Comparison of ENCODE assay signal across 11 mouse cellular contexts in genomic region chr19:47174515-47174914, GRCm38 (mm10). TPM values are rescaled to one million over a fixed set of nuclear protein-coding genes. Genes with fewer than 3 reads are reported as not detected.
A peak's percentile ranks its signal among the peaks of the same experiment; 100 is the strongest.
DNase-seq lines count a peak whose midpoint lies in the region; ATAC-seq and TF ChIP-seq lines count a peak whose summit lies in the region.
"Had no signal": no experiment of that assay in that cellular context is flagged by ENCODE, and none has a peak within 500 bp of the region (broad histone marks: within the 10 kb centered on the region; RNA-seq: fewer than 3 reads in every experiment).

No protein-coding gene starts in this region.

- H3K9ac ChIP-seq in embryonic facial prominence, embryonic 11.5 days (replicated peaks; ENCODE audit: low read length): no peak overlapping the region
- no peak overlapping the region for H3K9ac ChIP-seq in midbrain, embryonic 14.5 days (replicated peaks; ENCODE audit: low read length)
- H3K9ac ChIP-seq: limb, embryonic 12.5 days had no signal

- H3K4me2 ChIP-seq in embryonic facial prominence, embryonic 11.5 days (ENCODE audit: low read depth, low read length): no peak overlapping the region
- no peak overlapping the region for H3K4me2 ChIP-seq in midbrain, embryonic 14.5 days (ENCODE audit: low read length)
- H3K4me2 ChIP-seq: limb, embryonic 12.5 days had no signal

- DNase-seq in embryonic facial prominence, embryonic 11.5 days (ENCODE audit: low spot score): peak; percentile 47
- no peak for DNase-seq in embryonic facial prominence, embryonic 10.5 days (ENCODE audit: low spot score)
- DNase-seq in midbrain, embryonic 14.5 days: peak; percentile 58
- no peak for DNase-seq in midbrain, embryonic 10.5 days (ENCODE audit: low spot score)
- peak; percentile 25 for DNase-seq in skeletal muscle tissue, adult 2 months (ENCODE audit: low read depth, low spot score)
- no peak for DNase-seq in testis, postnatal 14 days (ENCODE audit: low spot score)

- WGBS in embryonic facial prominence, embryonic 11.5 days: 55% methylated on average over 3 of the region's 3 CpGs
- WGBS in embryonic facial prominence, embryonic 10.5 days: 59% methylated on average over 3 of the region's 3 CpGs
- 56% methylated on average over 3 of the region's 3 CpGs for WGBS in midbrain, embryonic 14.5 days
- 55% methylated on average over 3 of the region's 3 CpGs for WGBS in midbrain, embryonic 10.5 days

- no peak overlapping the region for H3K27ac ChIP-seq in embryonic facial prominence, embryonic 11.5 days (replicated peaks; ENCODE audit: low read depth, low read length)
- no peak overlapping the region for H3K27ac ChIP-seq in embryonic facial prominence, embryonic 10.5 days (replicated peaks)
- H3K27ac ChIP-seq in midbrain, embryonic 14.5 days (replicated peaks; ENCODE audit: low read depth, low read length): no peak overlapping the region
- H3K27ac ChIP-seq in midbrain, embryonic 10.5 days (replicated peaks): no peak overlapping the region
- H3K27ac ChIP-seq in cortical plate, adult 2 months (ENCODE audit: insufficient read depth, low read length): no peak overlapping the region
- H3K27ac ChIP-seq: limb, embryonic 12.5 days had no signal

- ATAC-seq in embryonic facial prominence, embryonic 11.5 days (replicated peaks; ENCODE audit: insufficient number of reproducible peaks, low FRiP score, low TSS enrichment, low read depth): no peak
- ATAC-seq in midbrain, embryonic 14.5 days (ENCODE audit: low FRiP score, low TSS enrichment): no peak
- ATAC-seq in megakaryocyte, adult 5-6 weeks (ENCODE audit: poor library complexity, severe bottlenecking): no peak

- H3K36me3 ChIP-seq in embryonic facial prominence, embryonic 11.5 days (replicated peaks; ENCODE audit: control insufficient read depth, insufficient read depth, low read depth, low read length): no peaks in the 10 kb centered on the region
- no peaks in the 10 kb centered on the region for H3K36me3 ChIP-seq in embryonic facial prominence, embryonic 10.5 days (replicated peaks)
- H3K36me3 ChIP-seq in midbrain, embryonic 14.5 days (ENCODE audit: control insufficient read depth, insufficient read depth, low read length): no peaks in the 10 kb centered on the region
- H3K36me3 ChIP-seq in midbrain, embryonic 10.5 days: no peaks in the 10 kb centered on the region
- H3K36me3 ChIP-seq: limb, embryonic 12.5 days had no signal

- H3K4me3 ChIP-seq in embryonic facial prominence, embryonic 11.5 days (ENCODE audit: low read depth, low read length): no peak overlapping the region
- no peak overlapping the region for H3K4me3 ChIP-seq in embryonic facial prominence, embryonic 10.5 days
- no peak overlapping the region for H3K4me3 ChIP-seq in midbrain, embryonic 14.5 days (replicated peaks; ENCODE audit: low read depth, low read length)
- no peak overlapping the region for H3K4me3 ChIP-seq in midbrain, embryonic 10.5 days
- H3K4me3 ChIP-seq in cortical plate, adult 2 months (ENCODE audit: insufficient read depth, low read length): no peak overlapping the region
- H3K4me3 ChIP-seq: limb, embryonic 12.5 days had no signal

- TF ChIP-seq CTCF in cortical plate, adult 2 months (IDR thresholded peaks at IDR 0.05; ENCODE audit: extremely low read depth, insufficient read depth, low read length): peak; percentile 51

- H3K27me3 ChIP-seq in embryonic facial prominence, embryonic 11.5 days (ENCODE audit: control insufficient read depth, insufficient read depth, low read length): peaks cover 13% of the 10 kb centered on the region
- peaks cover 45% of the 10 kb centered on the region for H3K27me3 ChIP-seq in embryonic facial prominence, embryonic 10.5 days (replicated peaks; ENCODE audit: low read depth, poor library complexity, severe bottlenecking)
- H3K27me3 ChIP-seq in midbrain, embryonic 14.5 days (ENCODE audit: control insufficient read depth, insufficient read depth, low read length): 0 out of 2 replicates have a peak, but pooled peaks cover under 1% of the 10 kb centered on the region
- H3K27me3 ChIP-seq in midbrain, embryonic 10.5 days (ENCODE audit: low read depth, poor library complexity, severe bottlenecking): peaks cover 40% of the 10 kb centered on the region

- H3K4me1 ChIP-seq in embryonic facial prominence, embryonic 11.5 days (ENCODE audit: control insufficient read depth, insufficient read depth, low read length): peaks cover 5% of the 10 kb centered on the region; the same call in 1 of the 2 replicates
- H3K4me1 ChIP-seq in embryonic facial prominence, embryonic 10.5 days: peaks cover 12% of the 10 kb centered on the region
- H3K4me1 ChIP-seq in midbrain, embryonic 14.5 days (ENCODE audit: control insufficient read depth, insufficient read depth, low read length): no peaks in the 10 kb centered on the region; the same call in 1 of the 2 replicates
- peaks cover 16% of the 10 kb centered on the region for H3K4me1 ChIP-seq in midbrain, embryonic 10.5 days
- H3K4me1 ChIP-seq in cortical plate, adult 2 months (ENCODE audit: control insufficient read depth, insufficient read depth, low read length): no peaks in the 10 kb centered on the region

- no peak for TF ChIP-seq POLR2A in cortical plate, adult 2 months (IDR thresholded peaks at IDR 0.05; ENCODE audit: extremely low read depth, insufficient read depth, low read length)

- no peaks in the 10 kb centered on the region for H3K9me3 ChIP-seq in embryonic facial prominence, embryonic 11.5 days (replicated peaks; ENCODE audit: control insufficient read depth, low read length)
- H3K9me3 ChIP-seq in embryonic facial prominence, embryonic 10.5 days: no peaks in the 10 kb centered on the region
- H3K9me3 ChIP-seq in midbrain, embryonic 14.5 days (ENCODE audit: control insufficient read depth, low read length): no peaks in the 10 kb centered on the region
- no peaks in the 10 kb centered on the region for H3K9me3 ChIP-seq in midbrain, embryonic 10.5 days (replicated peaks)
- H3K9me3 ChIP-seq: limb, embryonic 12.5 days had no signal

RNA-seq across cellular contexts. Expression of gene Neurl1a, which starts 4.1 kb away (rescaled TPM):
- polyA plus RNA-seq in embryonic facial prominence, embryonic 11.5 days (2014; fragmentation: Nextera tagmentation; extraction: Ambion mirVana): 2.9 and 3.2 TPM in 2 replicates
- polyA plus RNA-seq in embryonic facial prominence, embryonic 10.5 days (2016; fragmentation: Nextera tagmentation; extraction: Ambion mirVana): 6.4 TPM in 2 replicates
- polyA plus RNA-seq in midbrain, embryonic 14.5 days (2014; fragmentation: Nextera tagmentation; extraction: Ambion mirVana): 9.6 and 11.4 TPM in 2 replicates
- 4.4 and 5.0 TPM in 2 replicates for polyA plus RNA-seq in midbrain, embryonic 10.5 days (2016; fragmentation: Nextera tagmentation; extraction: Ambion mirVana)
- polyA plus RNA-seq in cortical plate, adult 2 months (2012; rRNA removed): 118 and 124 TPM in 2 replicates
- not detected in 2 replicates for total RNA-seq in megakaryocyte, adult 5-6 weeks (2015)
- total RNA-seq in megakaryocyte, adult 5-6 weeks (2017): not detected in 2 replicates

RNA-seq across cellular contexts. Expression of gene Calhm3, which starts 17.0 kb away (rescaled TPM):
- not detected in 2 replicates for polyA plus RNA-seq in embryonic facial prominence, embryonic 11.5 days (2014; fragmentation: Nextera tagmentation; extraction: Ambion mirVana)
- polyA plus RNA-seq in embryonic facial prominence, embryonic 10.5 days (2016; fragmentation: Nextera tagmentation; extraction: Ambion mirVana): not detected in 2 replicates
- polyA plus RNA-seq in midbrain, embryonic 14.5 days (2014; fragmentation: Nextera tagmentation; extraction: Ambion mirVana): not detected in 2 replicates
- not detected in 2 replicates for polyA plus RNA-seq in midbrain, embryonic 10.5 days (2016; fragmentation: Nextera tagmentation; extraction: Ambion mirVana)
- polyA plus RNA-seq in cortical plate, adult 2 months (2012; rRNA removed): 0.10 TPM in 1 of 2 replicates, not detected in the other
- total RNA-seq in megakaryocyte, adult 5-6 weeks (2015): not detected in 2 replicates
- total RNA-seq in megakaryocyte, adult 5-6 weeks (2017): not detected in 2 replicates
- polyA plus RNA-seq: gonadal fat pad, adult 2 months; limb, embryonic 12.5 days had no signal

RNA-seq across cellular contexts. Expression of gene Calhm1, which starts 30.5 kb away (rescaled TPM):
- polyA plus RNA-seq in embryonic facial prominence, embryonic 11.5 days (2014; fragmentation: Nextera tagmentation; extraction: Ambion mirVana): not detected in 2 replicates
- polyA plus RNA-seq in embryonic facial prominence, embryonic 10.5 days (2016; fragmentation: Nextera tagmentation; extraction: Ambion mirVana): not detected in 2 replicates
- polyA plus RNA-seq in midbrain, embryonic 14.5 days (2014; fragmentation: Nextera tagmentation; extraction: Ambion mirVana): not detected in 2 replicates
- not detected in 2 replicates for polyA plus RNA-seq in midbrain, embryonic 10.5 days (2016; fragmentation: Nextera tagmentation; extraction: Ambion mirVana)
- not detected in 2 replicates for polyA plus RNA-seq in cortical plate, adult 2 months (2012; rRNA removed)
- not detected in 2 replicates for total RNA-seq in megakaryocyte, adult 5-6 weeks (2015)
- not detected in 2 replicates for total RNA-seq in megakaryocyte, adult 5-6 weeks (2017)
- polyA plus RNA-seq: gonadal fat pad, adult 2 months; limb, embryonic 12.5 days; neural tube, embryonic 14.5 days had no signal

RNA-seq across cellular contexts. Expression of gene Calhm2, which starts 36.4 kb away (rescaled TPM):
- polyA plus RNA-seq in embryonic facial prominence, embryonic 11.5 days (2014; fragmentation: Nextera tagmentation; extraction: Ambion mirVana): 1.3 and 1.7 TPM in 2 replicates
- polyA plus RNA-seq in embryonic facial prominence, embryonic 10.5 days (2016; fragmentation: Nextera tagmentation; extraction: Ambion mirVana): 2.8 TPM in 2 replicates
- polyA plus RNA-seq in midbrain, embryonic 14.5 days (2014; fragmentation: Nextera tagmentation; extraction: Ambion mirVana): 0.45 and 0.49 TPM in 2 replicates
- 1.7 and 1.8 TPM in 2 replicates for polyA plus RNA-seq in midbrain, embryonic 10.5 days (2016; fragmentation: Nextera tagmentation; extraction: Ambion mirVana)
- 4.6 and 5.3 TPM in 2 replicates for polyA plus RNA-seq in cortical plate, adult 2 months (2012; rRNA removed)
- 22.8 and 24.6 TPM in 2 replicates for total RNA-seq in megakaryocyte, adult 5-6 weeks (2015)
- 42.8 and 45.7 TPM in 2 replicates for total RNA-seq in megakaryocyte, adult 5-6 weeks (2017)

Comparison
In these comparisons a context has a peak if more than half of its experiments do, and no peak if none do; other contexts are left out.
1. DNase-seq: peak in embryonic facial prominence, embryonic 11.5 days (single experiment), midbrain, embryonic 14.5 days (single experiment) and skeletal muscle tissue, adult 2 months (single experiment); none in embryonic facial prominence, embryonic 10.5 days (single experiment), midbrain, embryonic 10.5 days (single experiment) and testis, postnatal 14 days (single experiment).